Mouse (Mus musculus) intestine, postnatal 0 days (tissue): ENCODE data around the gene Daxx. TPM values are rescaled to one million over a fixed set of nuclear protein-coding genes. Genes with fewer than 3 reads are reported as not detected.
A peak's percentile ranks its signal among the peaks of the same experiment; 100 is the strongest.

Source experiments
- ATAC-seq: fragments of 200-750 bp; cut with Nextera tagmentation; 2 replicates; pipeline ENCODE4 v1.8.0; 2017; ENCODE audit warnings: mild to moderate bottlenecking, moderate TSS enrichment, moderate library complexity
- H3K27ac ChIP-seq: fragments of 300-500 bp; sonication (generic); 2 replicates; pipeline ENCODE4 v1.5.1; 2014; ENCODE audit warnings: mild to moderate bottlenecking, low read depth, low read length, moderate library complexity
- H3K27me3 ChIP-seq: fragments of 300-500 bp; sonication (generic); replicated peaks from 2 replicates; pipeline ENCODE4 v1.6.1; 2014; ENCODE audit warnings: low read length, mixed read lengths; ENCODE audit not compliant: control insufficient read depth, insufficient read depth
- H3K36me3 ChIP-seq: fragments of 300-500 bp; sonication (generic); 2 replicates; pipeline ENCODE4 v1.6.1; 2014; ENCODE audit warnings: mild to moderate bottlenecking, moderate library complexity; ENCODE audit not compliant: control insufficient read depth, insufficient read depth
- H3K4me1 ChIP-seq: fragments of 300-500 bp; sonication (generic); replicated peaks from 2 replicates; pipeline ENCODE4 v1.6.1; 2014; ENCODE audit warnings: antibody characterized with exemption, low read length, mixed read lengths; ENCODE audit not compliant: control insufficient read depth, insufficient read depth
- H3K4me2 ChIP-seq: fragments of 300-500 bp; sonication (generic); replicated peaks from 2 replicates; pipeline ENCODE4 v1.6.1; 2014; ENCODE audit warnings: low read depth, mild to moderate bottlenecking, moderate library complexity
- H3K4me3 ChIP-seq: fragments of 300-500 bp; sonication (generic); 2 replicates; pipeline ENCODE4 v1.5.1; 2014; ENCODE audit warnings: low read depth, low read length
- H3K9ac ChIP-seq: fragments of 300-500 bp; sonication (generic); 2 replicates; pipeline ENCODE4 v1.6.1; 2014; ENCODE audit warnings: mild to moderate bottlenecking, low read depth, low read length
- H3K9me3 ChIP-seq: fragments of 300-500 bp; sonication (generic); 2 replicates; pipeline ENCODE4 v1.6.1; 2016; ENCODE audit warnings: mixed run types; ENCODE audit not compliant: control insufficient read depth
- CTCF ChIP-seq: sonication (generic); IDR thresholded peaks from 2 replicates; pipeline ENCODE4 v1.5.1; 2016; ENCODE audit warnings: low read depth, mild to moderate bottlenecking, control low read depth, antibody characterized with exemption, moderate library complexity
- WGBS: fragments of 180-500 bp; shearing (Covaris S2); extraction: QIAGEN DNeasy Blood & Tissue Kit; methylation state at CpG from one replicate; pipeline ENCODE4 v1.1.7; 2014; 5-methylcytosine and 5-hydroxymethylcytosine counted together
- microRNA-seq: library from miRNA; unstranded; fragments of <30 nt; microRNA quantifications from one replicate; pipeline ENCODE4, GENCODE M21; 2016
- polyA plus RNA-seq: library from polyadenylated mRNA; unstranded; fragments of >200 nt; fragmentation: Nextera tagmentation; extraction: Ambion mirVana; gene quantifications from 2 replicates; pipeline ENCODE4 v1.2.1, GENCODE M21; 2015

The Daxx gene
- polyA plus RNA-seq, 1 experiment from 2014 or later, result 20.6 TPM

DNA sequence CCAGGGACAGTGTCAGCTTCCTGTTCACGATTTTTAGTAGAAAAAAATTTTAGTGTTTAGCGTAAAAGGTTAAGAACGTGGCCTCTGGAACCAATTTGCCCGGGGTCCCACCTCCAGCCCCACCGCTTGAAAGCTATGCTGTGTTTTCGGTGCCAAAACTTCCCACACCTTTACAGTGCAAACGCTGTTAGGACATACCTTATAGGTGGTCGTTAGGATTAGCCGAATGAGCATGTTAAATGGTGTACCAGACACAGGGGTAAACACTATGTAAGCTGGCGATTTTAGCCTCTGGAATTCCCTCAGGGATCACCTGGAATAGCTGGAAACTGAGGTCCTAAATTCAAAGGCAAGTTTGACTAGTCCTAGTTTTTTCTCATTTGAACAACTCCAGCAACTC is 47.1 kb downstream of the Daxx start:
- Histone ChIP-seq H3K9me3 (no peaks in the 10 kb centered on the region), H3K27ac (peak overlapping the region; percentile 92; the same call in 1 of the 2 replicates), H3K9ac (peak overlapping the region; percentile 77), H3K4me1 (peaks cover 10% of the 10 kb centered on the region; the same call in 1 of the 2 replicates), H3K36me3 (peaks cover 38% of the 10 kb centered on the region), H3K4me3 (peak overlapping the region; percentile 70), H3K4me2 (peak overlapping the region; percentile 77), H3K27me3 (no peaks in the 10 kb centered on the region)
- WGBS, result 6% methylated on average over 10 of the region's 10 CpGs
- ATAC-seq, result no peak
- TF ChIP-seq CTCF, result no peak

DNA sequence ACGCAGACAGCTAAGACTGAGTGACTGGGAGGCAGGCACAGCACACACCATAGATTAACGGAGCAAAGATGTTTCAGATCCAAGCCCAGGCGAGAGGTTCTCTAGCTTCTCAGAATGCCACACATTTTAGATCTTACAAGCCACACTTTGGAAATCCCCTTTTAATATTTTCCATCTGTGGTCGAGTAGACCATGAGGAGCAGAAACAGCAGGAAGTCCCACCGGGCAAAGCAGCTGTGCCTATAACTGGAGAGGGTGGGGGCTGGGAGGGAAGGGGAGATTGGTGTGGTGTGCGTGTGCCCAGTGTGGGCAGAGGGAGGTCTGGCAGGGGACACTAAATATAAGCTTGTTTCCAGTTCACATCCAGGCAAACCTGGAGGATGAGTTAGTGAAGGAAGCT is 48.3 kb downstream of the Daxx start:
- no peak for TF ChIP-seq CTCF
- H3K4me3 ChIP-seq, result no peak overlapping the region
- H3K36me3 ChIP-seq, result peaks cover 49% of the 10 kb centered on the region
- no peak overlapping the region for H3K27ac ChIP-seq
- H3K9me3 ChIP-seq, result no peaks in the 10 kb centered on the region
- H3K4me2 ChIP-seq, result no peak overlapping the region
- no peaks in the 10 kb centered on the region for H3K27me3 ChIP-seq
- WGBS, result 93% methylated on average over 6 of the region's 6 CpGs
- peaks cover 10% of the 10 kb centered on the region; the same call in 1 of the 2 replicates for H3K4me1 ChIP-seq
- ATAC-seq, result no peak
- no peak overlapping the region for H3K9ac ChIP-seq

GRCm38 (mm10) chr17:33958451-33958850 is 49.2 kb downstream of the Daxx start:
- no peaks in the 10 kb centered on the region for H3K9me3 ChIP-seq

DNA sequence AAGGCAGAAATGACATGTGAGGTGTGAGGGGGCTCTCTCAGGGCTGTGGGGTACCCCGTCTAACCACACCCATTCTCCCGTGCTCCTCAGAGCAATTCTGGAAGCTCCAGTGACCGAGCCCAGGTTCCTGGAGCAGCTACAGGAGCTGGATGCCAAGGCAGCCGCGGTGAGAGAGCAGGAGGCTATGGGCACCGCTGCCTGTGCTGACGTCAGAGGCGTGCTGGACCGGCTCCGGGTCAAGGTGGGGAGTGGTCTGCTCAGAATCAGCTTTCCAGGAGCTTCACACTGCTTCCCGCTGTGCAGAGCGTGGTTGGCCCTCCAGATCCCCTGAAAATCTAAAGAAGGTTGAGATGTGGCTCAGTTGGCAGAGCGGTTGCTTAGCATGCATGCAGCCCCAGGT is 49.9 kb downstream of the Daxx start:
- Histone ChIP-seq H3K9me3 (no peaks in the 10 kb centered on the region), H3K27me3 (no peaks in the 10 kb centered on the region), H3K4me1 (peaks cover 10% of the 10 kb centered on the region; the same call in 1 of the 2 replicates), H3K9ac (no peak overlapping the region), H3K27ac (no peak overlapping the region), H3K4me2 (no peak overlapping the region), H3K4me3 (no peak overlapping the region), H3K36me3 (peaks cover 57% of the 10 kb centered on the region)
- WGBS, result 91% methylated on average over 13 of the region's 13 CpGs
- no peak for TF ChIP-seq CTCF
- no peak for ATAC-seq

More at GRCm38 (mm10) chr17:33958451-33958850, 49.2 kb downstream of the Daxx start:
- H3K27me3 ChIP-seq, result no peaks in the 10 kb centered on the region
- H3K4me1 ChIP-seq, result peaks cover 10% of the 10 kb centered on the region; the same call in 1 of the 2 replicates
- H3K4me2 ChIP-seq, result no peak overlapping the region
- H3K36me3 ChIP-seq, result peaks cover 51% of the 10 kb centered on the region
- TF ChIP-seq CTCF, result no peak
- H3K27ac ChIP-seq, result no peak overlapping the region
- no peak overlapping the region for H3K4me3 ChIP-seq
- 96% methylated on average over 11 of the region's 11 CpGs for WGBS
- no peak overlapping the region for H3K9ac ChIP-seq
- ATAC-seq, result no peak

DNA sequence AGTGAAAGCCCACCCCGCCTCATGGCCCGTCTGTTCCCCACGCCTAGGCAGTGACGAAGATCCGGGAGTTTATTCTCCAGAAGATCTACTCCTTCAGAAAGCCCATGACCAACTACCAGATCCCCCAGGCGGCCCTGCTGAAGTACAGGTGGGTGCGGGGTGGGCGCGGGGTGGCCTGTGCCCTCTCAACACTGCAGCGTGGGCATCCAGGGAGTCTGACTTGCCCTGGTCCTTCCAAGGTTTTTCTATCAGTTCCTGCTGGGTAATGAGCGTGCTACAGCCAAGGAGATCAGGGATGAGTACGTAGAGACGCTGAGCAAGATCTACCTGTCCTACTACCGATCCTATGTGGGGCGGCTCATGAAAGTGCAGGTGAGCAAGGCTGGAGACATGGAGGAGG is 50.7 kb downstream of the Daxx start:
- Histone ChIP-seq H3K4me3 (no peak overlapping the region), H3K4me2 (no peak overlapping the region), H3K27ac (no peak overlapping the region), H3K4me1 (peaks cover 5% of the 10 kb centered on the region; the same call in 1 of the 2 replicates), H3K36me3 (peaks cover 58% of the 10 kb centered on the region), H3K9me3 (no peaks in the 10 kb centered on the region), H3K27me3 (no peaks in the 10 kb centered on the region), H3K9ac (no peak overlapping the region)
- TF ChIP-seq CTCF, result no peak
- WGBS, result 93% methylated on average over 15 of the region's 15 CpGs
- no peak for ATAC-seq

DNA sequence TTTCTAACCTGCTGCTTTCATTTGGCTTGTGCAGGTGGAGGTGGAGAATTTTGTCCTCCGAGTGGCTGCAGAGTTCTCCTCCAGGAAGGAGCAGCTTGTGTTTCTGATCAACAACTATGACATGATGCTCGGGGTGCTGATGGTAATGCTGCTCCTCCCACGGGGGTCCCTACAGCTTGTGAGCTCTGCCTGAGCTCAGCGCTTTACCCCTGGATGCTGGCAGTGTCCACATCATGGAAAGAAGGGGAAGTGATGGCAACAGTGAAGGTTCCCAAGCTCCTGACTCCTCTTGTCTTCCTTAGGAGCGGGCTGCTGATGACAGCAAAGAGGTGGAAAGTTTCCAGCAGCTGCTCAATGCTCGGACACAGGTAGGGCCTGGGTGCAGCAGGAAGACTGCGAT is 53.7 kb downstream of the Daxx start:
- TF ChIP-seq CTCF, result no peak
- ATAC-seq, result no peak
- no peak overlapping the region for H3K27ac ChIP-seq
- no peaks in the 10 kb centered on the region for H3K27me3 ChIP-seq
- H3K4me2 ChIP-seq, result no peak overlapping the region
- H3K36me3 ChIP-seq, result peaks cover 70% of the 10 kb centered on the region
- WGBS, result 93% methylated on average over 7 of the region's 7 CpGs
- no peak overlapping the region for H3K4me3 ChIP-seq
- no peak overlapping the region for H3K9ac ChIP-seq
- H3K4me1 ChIP-seq, result no peaks in the 10 kb centered on the region
- no peaks in the 10 kb centered on the region for H3K9me3 ChIP-seq

Small RNA genes lying within 50 kb of the gene (microRNA-seq; reads per million reads assigned to microRNA genes)
- not detected for gene Gm27740

Other genes with a start within 250 kb of the Daxx start
- gene Hnrnpm, start 222.6 kb upstream of the Daxx start, polyA plus RNA-seq, result 145 and 152 TPM in 2 replicates
- gene March2, start 190.7 kb upstream of the Daxx start, polyA plus RNA-seq, result 51.2 and 56.0 TPM in 2 replicates
- 157 and 160 TPM in 2 replicates for gene Rab11b, start 148.9 kb upstream of the Daxx start, polyA plus RNA-seq
- gene Angptl4, start 127.6 kb upstream of the Daxx start, polyA plus RNA-seq, result 26.7 and 33.5 TPM in 2 replicates
- 14.8 and 14.9 TPM in 2 replicates for gene Kank3, start 98.9 kb upstream of the Daxx start, polyA plus RNA-seq
- 831 and 858 TPM in 2 replicates for gene Rps28, start 84.9 kb upstream of the Daxx start, polyA plus RNA-seq
- gene Ndufa7, start 84.8 kb upstream of the Daxx start, polyA plus RNA-seq, result 503 and 513 TPM in 2 replicates
- gene Cd320, start 66.3 kb upstream of the Daxx start, polyA plus RNA-seq, result 16.8 and 17.6 TPM in 2 replicates
- gene Gm7029, start 35.6 kb upstream of the Daxx start, polyA plus RNA-seq, result not detected in 2 replicates
- 1.7 and 1.9 TPM in 2 replicates for gene Kifc1, start 18.8 kb upstream of the Daxx start, polyA plus RNA-seq
- 0.25 and 0.31 TPM in 2 replicates for gene Platr17, start 4.3 kb upstream of the Daxx start, polyA plus RNA-seq
- gene Tapbp, start 6.5 kb downstream of the Daxx start, polyA plus RNA-seq, result 102 and 110 TPM in 2 replicates
- 11.1 and 12.9 TPM in 2 replicates for gene Zbtb22, start 6.5 kb downstream of the Daxx start, polyA plus RNA-seq
- 10.8 and 11.6 TPM in 2 replicates for gene Rgl2, start 20.1 kb downstream of the Daxx start, polyA plus RNA-seq
- 111 and 116 TPM in 2 replicates for gene Pfdn6, start 30.9 kb downstream of the Daxx start, polyA plus RNA-seq
- gene Wdr46, start 31.2 kb downstream of the Daxx start, polyA plus RNA-seq, result 10.6 and 11.2 TPM in 2 replicates
- gene B3galt4, start 42.1 kb downstream of the Daxx start, polyA plus RNA-seq, result 14.0 and 15.0 TPM in 2 replicates
- 23.5 and 25.5 TPM in 2 replicates for gene Vps52, start 46.4 kb downstream of the Daxx start, polyA plus RNA-seq
- 1,060 and 1,067 TPM in 2 replicates for gene Rps18, start 46.6 kb downstream of the Daxx start, polyA plus RNA-seq
- 896 and 933 TPM in 2 replicates for gene H2-K1, start 90.9 kb downstream of the Daxx start, polyA plus RNA-seq
- gene Ring1, start 115.3 kb downstream of the Daxx start, polyA plus RNA-seq, result 9.1 and 10.1 TPM in 2 replicates
- gene H2-Ke6, start 118.6 kb downstream of the Daxx start, polyA plus RNA-seq, result 59.8 and 67.1 TPM in 2 replicates
- gene Slc39a7, start 122.3 kb downstream of the Daxx start, polyA plus RNA-seq, result 99.1 and 99.5 TPM in 2 replicates
- 19.5 and 22.1 TPM in 2 replicates for gene Rxrb, start 122.4 kb downstream of the Daxx start, polyA plus RNA-seq
- 0.13 and 0.21 TPM in 2 replicates for gene Col11a2, start 130.0 kb downstream of the Daxx start, polyA plus RNA-seq
- 0.25 and 0.90 TPM in 2 replicates for gene H2-Oa, start 182.9 kb downstream of the Daxx start, polyA plus RNA-seq
- gene H2-DMa, start 210.1 kb downstream of the Daxx start, polyA plus RNA-seq, result 15.2 and 16.7 TPM in 2 replicates
- 51.8 and 60.0 TPM in 2 replicates for gene Brd2, start 213.2 kb downstream of the Daxx start, polyA plus RNA-seq
- gene H2-DMb2, start 233.9 kb downstream of the Daxx start, polyA plus RNA-seq, result 0.97 and 0.98 TPM in 2 replicates
- gene H2-DMb1, start 243.7 kb downstream of the Daxx start, polyA plus RNA-seq, result 5.1 and 6.4 TPM in 2 replicates